Mouse (Mus musculus): ENCODE data around the gene Dusp6.

GRCm38 (mm10) chr10:99241829-99242711 is 21.0 kb upstream of the Dusp6 start:
- no peak for TF ChIP-seq CTCF (IDR thresholded peaks at IDR 0.05; ENCODE audit: control insufficient read depth, insufficient read depth, insufficient read length)
- TF ChIP-seq MYOD1 (IDR thresholded peaks at IDR 0.05; ENCODE audit: control insufficient read depth, insufficient read length, low read depth) = peak; percentile 35
- TF ChIP-seq USF1 (IDR thresholded peaks at IDR 0.05; ENCODE audit: low read depth) = no peak
- peak; percentile 65 for TF ChIP-seq CEBPB (IDR thresholded peaks at IDR 0.05; ENCODE audit: low read depth)
- TF ChIP-seq MAX (IDR thresholded peaks at IDR 0.05) = peak; percentile 24
- TF ChIP-seq MYOG (IDR thresholded peaks at IDR 0.05; ENCODE audit: control insufficient read depth, extremely low read depth, insufficient read length) = no peak
- TF ChIP-seq FOSL1 (IDR thresholded peaks at IDR 0.05; ENCODE audit: insufficient read depth, low read length, poor library complexity, severe bottlenecking) = peak; percentile 18
